Mouse (Mus musculus) kidney, adult 2 months (tissue): ENCODE results near the gene Naa16.
"Not testable (repeated sequence)": the region's sequence is repeated elsewhere in the genome, so short reads cannot be mapped to it uniquely, and the experiment has no call there.

Experiments used
- CTCF ChIP-seq: fragments of 200-500 bp; conservative IDR thresholded peaks from 2 replicates; pipeline ENCODE4 v1.5.1; 2011; ENCODE audit warnings: low read depth, mild to moderate bottlenecking, control low read depth, low read length, moderate library complexity, mixed read lengths; ENCODE audit not compliant: insufficient read depth, insufficient read length
- POLR2A ChIP-seq: fragments of 200-500 bp; IDR thresholded peaks from one replicate; pipeline ENCODE4 v1.6.1; 2011; ENCODE audit warnings: low read depth, low read length, control low read depth

- TF ChIP-seq POLR2A, CTCF: not testable (repeated sequence)
Measured at GRCm38 (mm10) chr14:79426730-79427365, 36.3 kb upstream of the Naa16 start.
